Mouse (Mus musculus) stomach, postnatal 0 days (tissue): ENCODE measurements at regions not wholly inside any gene's neighbourhood (a gene's known extent, or its start where the extent isn't known, plus 50 kb on each side); places are given as distances from the start of the nearest gene placed in this dataset.

Experiments
- CTCF ChIP-seq: IDR thresholded peaks from 2 replicates; pipeline ENCODE4 v1.5.1; 2016; ENCODE audit warnings: antibody characterized with exemption, low read depth, mild to moderate bottlenecking, moderate library complexity
- EP300 ChIP-seq: optimal IDR thresholded peaks from 2 replicates; pipeline ENCODE3; 2016; ENCODE audit warnings: antibody characterized with exemption

GRCm38 (mm10) chr11:63570646-63571045 is 351.4 kb downstream of the Hs3st3b1 start:
- TF ChIP-seq CTCF (no peak), EP300 (no peak)
